Mouse (Mus musculus) stomach, embryonic 14.5 days (tissue): ENCODE data around the gene Cript. TPM values are rescaled to one million over a fixed set of nuclear protein-coding genes. Genes with fewer than 3 reads are reported as not detected.
A peak's percentile ranks its signal among the peaks of the same experiment; 100 is the strongest.

Source experiments
- ATAC-seq: fragments of 200-750 bp; cut with Nextera tagmentation; 2 replicates; pipeline ENCODE4 v1.8.0; 2017; ENCODE audit warnings: low read depth, moderate TSS enrichment; ENCODE audit not compliant: insufficient number of reproducible peaks, insufficient read depth, low FRiP score
- H3K27ac ChIP-seq: fragments of 300-500 bp; sonication (generic); 2 replicates; pipeline ENCODE4 v1.5.1; 2014; ENCODE audit warnings: mild to moderate bottlenecking, low read length, moderate library complexity, mixed read lengths
- H3K27me3 ChIP-seq: fragments of 300-500 bp; sonication (generic); 2 replicates; pipeline ENCODE4 v1.6.1; 2014; ENCODE audit warnings: low read length, control low read depth, mixed read lengths; ENCODE audit not compliant: control insufficient read depth, insufficient read depth
- H3K36me3 ChIP-seq: fragments of 300-500 bp; sonication (generic); 2 replicates; pipeline ENCODE4 v1.6.1; 2014; ENCODE audit warnings: mild to moderate bottlenecking, control low read depth, low read length, moderate library complexity, mixed read lengths; ENCODE audit not compliant: control insufficient read depth, insufficient read depth
- H3K4me1 ChIP-seq: fragments of 300-500 bp; sonication (generic); 2 replicates; pipeline ENCODE4 v1.6.1; 2014; ENCODE audit warnings: low read length, control low read depth, mixed read lengths; ENCODE audit not compliant: control insufficient read depth, insufficient read depth
- H3K4me2 ChIP-seq: fragments of 300-500 bp; sonication (generic); replicated peaks from 2 replicates; pipeline ENCODE4 v1.6.1; 2014; ENCODE audit warnings: low read depth, low read length, control low read depth
- H3K4me3 ChIP-seq: fragments of 300-500 bp; sonication (generic); 2 replicates; pipeline ENCODE4 v1.5.1; 2014; ENCODE audit warnings: low read depth, low read length, control low read depth
- H3K9ac ChIP-seq: fragments of 300-500 bp; sonication (generic); replicated peaks from 2 replicates; pipeline ENCODE4 v1.6.1; 2014; ENCODE audit warnings: low read depth, mild to moderate bottlenecking, control low read depth, low read length, moderate library complexity, mixed read lengths
- H3K9me3 ChIP-seq: fragments of 300-500 bp; sonication (generic); 2 replicates; pipeline ENCODE4 v1.6.1; 2016; ENCODE audit warnings: low read depth, low read length, control low read depth; ENCODE audit not compliant: control insufficient read depth
- WGBS: fragments of 180-500 bp; shearing (Covaris S2); extraction: QIAGEN DNeasy Blood & Tissue Kit; methylation state at CpG from one replicate; pipeline ENCODE4 v1.1.7; 2014; 5-methylcytosine and 5-hydroxymethylcytosine counted together
- polyA plus RNA-seq: library from polyadenylated mRNA; unstranded; fragments of >200 nt; fragmentation: Nextera tagmentation; extraction: Ambion mirVana; gene quantifications from 2 replicates; pipeline ENCODE4 v1.2.1, GENCODE M21; 2014

Gene Cript
- polyA plus RNA-seq, 1 experiment from 2014 or later: 142 TPM

DNA sequence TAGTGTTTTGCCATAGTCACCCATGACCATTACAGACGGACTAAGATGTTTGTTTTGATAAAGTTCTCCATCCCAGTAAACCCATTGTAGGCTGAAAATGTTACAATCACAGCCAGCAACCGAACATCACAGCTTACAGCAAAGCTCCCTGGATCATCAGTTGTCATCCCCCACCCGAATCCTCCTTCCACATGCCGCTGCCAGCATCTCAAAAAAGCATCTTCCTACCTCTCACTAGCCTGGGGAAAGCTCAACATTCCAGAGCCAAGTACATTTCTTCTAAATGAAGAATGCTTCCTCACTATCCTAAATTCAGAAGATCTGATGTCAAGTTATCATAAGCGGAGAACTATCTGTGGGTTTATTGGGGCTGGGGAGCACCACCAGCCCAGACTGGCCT, 13.1 kb downstream of the Cript start:
- WGBS: 85% methylated on average over 5 of the region's 5 CpGs
- H3K4me1 ChIP-seq: no peaks in the 10 kb centered on the region
- H3K36me3 ChIP-seq: peaks cover 10% of the 10 kb centered on the region
- no peaks in the 10 kb centered on the region for H3K27me3 ChIP-seq
- H3K9me3 ChIP-seq: no peaks in the 10 kb centered on the region
- H3K27ac ChIP-seq: no peak overlapping the region
- H3K9ac ChIP-seq: no peak overlapping the region
- no peak for ATAC-seq
- H3K4me2 ChIP-seq: no peak overlapping the region
- no peak overlapping the region for H3K4me3 ChIP-seq

DNA sequence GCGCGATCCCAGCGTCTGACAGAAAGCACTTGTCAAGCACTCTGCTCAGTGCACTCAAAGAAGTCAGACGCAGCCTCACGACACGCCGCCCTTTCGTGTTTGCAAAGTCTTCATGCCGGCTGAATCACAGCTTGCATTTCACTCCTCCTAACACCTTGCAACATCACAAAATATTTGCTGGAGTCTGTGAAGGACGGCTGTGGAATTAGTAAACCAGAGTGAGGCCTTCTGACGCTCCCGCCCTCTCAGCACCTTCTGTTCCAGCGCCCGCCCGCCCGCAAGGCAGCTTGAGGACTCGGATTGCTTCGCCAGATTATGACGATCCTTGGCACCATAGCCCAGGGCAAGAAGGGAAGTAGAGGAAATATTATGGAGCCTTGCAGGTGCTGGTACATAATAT, 16.4 kb downstream of the Cript start:
- H3K4me1 ChIP-seq: no peaks in the 10 kb centered on the region
- ATAC-seq: no peak
- no peak overlapping the region for H3K4me3 ChIP-seq
- H3K9ac ChIP-seq: no peak overlapping the region
- H3K36me3 ChIP-seq: peaks cover 2% of the 10 kb centered on the region; the same call in 1 of the 2 replicates
- no peak overlapping the region for H3K27ac ChIP-seq
- whole genome bisulfite sequencing: 59% methylated on average over 19 of the region's 19 CpGs
- H3K27me3 ChIP-seq: no peaks in the 10 kb centered on the region
- H3K4me2 ChIP-seq: no peak overlapping the region
- no peaks in the 10 kb centered on the region for H3K9me3 ChIP-seq

DNA sequence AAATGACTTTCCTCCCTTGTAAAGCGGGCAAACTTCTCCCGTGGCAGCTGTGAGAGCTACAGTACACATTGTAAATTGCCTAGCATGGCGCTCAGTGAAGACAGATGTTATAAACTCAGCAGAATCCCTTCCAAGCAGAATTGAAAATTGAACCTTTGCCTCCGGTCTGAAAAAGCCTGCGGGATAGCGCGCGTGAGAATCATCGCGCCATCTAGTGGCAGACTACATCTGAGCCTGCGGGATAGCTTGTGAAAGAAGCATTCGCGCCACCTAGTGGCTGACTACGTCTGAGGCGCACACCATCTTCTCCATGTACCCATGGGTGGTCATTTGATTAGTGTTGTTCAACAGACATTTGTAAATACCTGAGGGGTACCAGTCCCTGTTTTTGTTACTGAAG, 19.0 kb downstream of the Cript start:
- Histone ChIP-seq H3K4me3 (no peak overlapping the region), H3K9ac (no peak overlapping the region), H3K36me3 (no peaks in the 10 kb centered on the region), H3K4me1 (no peaks in the 10 kb centered on the region), H3K9me3 (no peaks in the 10 kb centered on the region), H3K27ac (no peak overlapping the region), H3K4me2 (no peak overlapping the region), H3K27me3 (no peaks in the 10 kb centered on the region)
- 1% methylated on average over 15 of the region's 15 CpGs for WGBS
- peak; percentile 56; the same call in 1 of the 2 replicates for ATAC-seq

DNA sequence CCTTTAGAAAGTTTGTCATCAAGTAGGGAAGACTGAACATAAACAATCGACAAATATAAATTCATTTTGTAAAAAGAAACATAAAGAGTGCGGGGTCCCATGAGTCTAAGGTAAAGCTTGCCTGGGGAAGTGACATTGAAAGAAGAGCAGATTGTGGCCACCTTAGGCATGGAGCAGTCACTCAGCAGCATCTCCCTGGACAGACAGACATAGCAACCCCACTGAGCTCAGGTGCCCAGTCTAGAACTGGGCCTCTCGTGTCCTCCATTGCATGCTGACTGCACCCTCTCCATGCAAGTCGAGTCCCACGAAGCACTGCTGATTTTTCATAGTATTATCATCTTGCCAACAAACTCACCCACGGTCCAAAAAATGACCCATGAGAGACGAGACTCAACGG, 19.4 kb downstream of the Cript start:
- no peak for ATAC-seq
- Histone ChIP-seq H3K27ac (no peak overlapping the region), H3K4me1 (no peaks in the 10 kb centered on the region), H3K36me3 (no peaks in the 10 kb centered on the region), H3K4me2 (no peak overlapping the region), H3K9me3 (no peaks in the 10 kb centered on the region), H3K27me3 (no peaks in the 10 kb centered on the region), H3K9ac (no peak overlapping the region), H3K4me3 (no peak overlapping the region)
- WGBS: 84% methylated on average over 8 of the region's 8 CpGs

DNA sequence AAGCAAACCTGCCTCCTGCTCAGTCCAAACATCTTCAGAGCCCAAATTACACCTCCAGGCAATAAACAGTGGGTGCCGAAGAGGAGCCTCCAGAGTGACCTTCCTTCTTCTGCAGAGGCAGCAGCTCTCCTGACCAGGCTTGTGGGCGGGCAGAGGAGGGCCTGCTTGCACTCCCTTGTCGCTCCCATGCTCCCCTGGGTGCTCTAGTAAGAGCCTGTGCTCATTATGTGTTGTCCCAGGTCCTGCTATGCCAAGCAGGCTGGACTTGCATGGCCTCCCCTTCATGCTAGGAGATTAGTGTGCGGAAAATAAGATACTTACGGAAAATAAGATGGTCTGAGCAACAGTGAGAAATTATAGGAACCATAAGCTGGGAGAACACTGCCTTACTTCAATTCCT, 24.3 kb downstream of the Cript start:
- Histone ChIP-seq H3K4me3 (no peak overlapping the region), H3K9ac (no peak overlapping the region), H3K4me2 (no peak overlapping the region), H3K36me3 (no peaks in the 10 kb centered on the region), H3K4me1 (no peaks in the 10 kb centered on the region), H3K27me3 (no peaks in the 10 kb centered on the region), H3K27ac (no peak overlapping the region), H3K9me3 (no peaks in the 10 kb centered on the region)
- 63% methylated on average over 5 of the region's 5 CpGs for WGBS
- ATAC-seq: no peak

DNA sequence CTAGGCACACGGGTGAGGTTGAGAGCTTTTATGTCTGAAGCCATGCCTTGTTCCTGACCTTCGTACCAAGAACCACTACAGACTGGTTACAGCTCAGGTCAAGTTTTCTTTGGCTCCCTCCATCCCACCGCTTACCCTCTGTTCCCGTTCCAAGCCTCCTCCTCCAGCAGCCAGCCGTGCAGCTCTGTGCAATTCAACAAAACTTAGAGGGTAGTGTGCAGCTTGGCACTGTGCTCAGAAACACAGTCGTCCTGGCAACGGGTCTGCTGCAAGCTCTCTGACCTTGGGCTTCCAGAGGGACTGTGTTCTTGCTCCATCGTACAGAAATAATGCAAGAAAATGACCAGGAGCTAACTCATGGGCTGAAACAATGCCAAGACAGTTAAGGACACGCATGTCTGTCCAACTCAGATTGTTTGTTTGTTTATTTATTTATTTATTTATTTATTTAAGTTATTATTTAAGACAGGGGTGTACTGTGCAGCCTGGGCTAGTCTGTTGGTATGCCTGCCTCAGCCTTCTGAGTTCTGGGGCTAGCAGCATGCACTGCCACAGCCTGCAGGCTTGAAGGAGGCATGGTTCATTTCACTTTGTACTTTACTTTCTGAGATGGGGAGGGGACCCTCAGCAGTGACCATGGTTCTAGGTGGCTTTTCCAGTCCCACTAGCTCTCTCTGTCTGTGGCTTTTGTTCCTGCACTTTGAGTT, 25.3 kb downstream of the Cript start:
- Histone ChIP-seq H3K4me2 (no peak overlapping the region), H3K4me3 (no peak overlapping the region), H3K9me3 (no peaks in the 10 kb centered on the region), H3K27ac (no peak overlapping the region), H3K9ac (no peak overlapping the region), H3K4me1 (peaks cover 5% of the 10 kb centered on the region; the same call in 1 of the 2 replicates), H3K27me3 (no peaks in the 10 kb centered on the region), H3K36me3 (no peaks in the 10 kb centered on the region)
- whole genome bisulfite sequencing: 64% methylated on average over 9 of the region's 9 CpGs
- ATAC-seq: no peak

DNA sequence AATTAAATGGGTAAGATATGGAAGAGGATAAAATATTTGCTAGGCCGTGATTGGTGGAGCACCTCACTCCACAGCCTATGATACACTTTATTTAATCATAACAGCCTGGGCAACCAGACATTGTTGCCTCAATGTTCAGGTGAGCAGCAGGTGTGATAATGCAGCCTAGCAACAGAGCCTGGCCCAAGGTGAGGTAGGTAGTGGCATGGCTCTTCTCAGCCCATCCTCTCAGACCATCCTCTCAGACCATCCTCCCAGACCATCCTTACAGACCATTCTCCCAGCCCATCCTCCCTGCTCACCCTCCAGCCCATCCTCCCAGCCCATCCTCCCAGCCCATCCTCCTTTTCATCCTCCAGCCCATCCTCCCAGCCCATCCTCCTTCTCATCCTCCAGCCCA, 26.3 kb downstream of the Cript start:
- no peak for ATAC-seq
- Histone ChIP-seq H3K4me2 (no peak overlapping the region), H3K4me1 (peaks cover 5% of the 10 kb centered on the region; the same call in 1 of the 2 replicates), H3K27me3 (no peaks in the 10 kb centered on the region), H3K4me3 (no peak overlapping the region), H3K9me3 (no peaks in the 10 kb centered on the region), H3K27ac (no peak overlapping the region), H3K9ac (no peak overlapping the region), H3K36me3 (no peaks in the 10 kb centered on the region)
- WGBS: 86% methylated on average over 1 of the region's 1 CpGs

DNA sequence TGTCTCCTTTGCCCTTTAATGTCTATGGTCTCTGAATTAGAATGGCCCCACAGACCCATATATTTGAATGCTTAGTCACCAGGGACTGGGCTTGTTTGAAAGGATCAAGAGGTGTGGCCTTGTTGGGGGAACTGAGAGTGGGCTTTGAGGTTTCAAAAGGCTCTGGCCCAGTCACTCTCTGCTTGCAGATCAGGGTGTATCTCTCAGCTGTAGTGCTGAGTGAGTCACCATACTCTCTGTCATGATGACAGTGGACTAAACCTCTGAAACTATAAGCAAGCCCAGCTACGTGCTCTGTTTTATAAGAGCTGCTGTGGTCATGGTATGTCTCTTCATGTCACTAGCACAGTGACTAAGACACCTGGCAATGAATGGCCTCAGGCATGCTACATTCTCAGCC, 27.1 kb downstream of the Cript start:
- H3K27me3 ChIP-seq: no peaks in the 10 kb centered on the region
- H3K4me2 ChIP-seq: no peak overlapping the region
- H3K4me3 ChIP-seq: no peak overlapping the region
- H3K4me1 ChIP-seq: peaks cover 5% of the 10 kb centered on the region; the same call in 1 of the 2 replicates
- H3K9ac ChIP-seq: no peak overlapping the region
- no peak overlapping the region for H3K27ac ChIP-seq
- 61% methylated on average over 1 of the region's 1 CpGs for WGBS
- H3K36me3 ChIP-seq: no peaks in the 10 kb centered on the region
- H3K9me3 ChIP-seq: no peaks in the 10 kb centered on the region
- no peak for ATAC-seq

DNA sequence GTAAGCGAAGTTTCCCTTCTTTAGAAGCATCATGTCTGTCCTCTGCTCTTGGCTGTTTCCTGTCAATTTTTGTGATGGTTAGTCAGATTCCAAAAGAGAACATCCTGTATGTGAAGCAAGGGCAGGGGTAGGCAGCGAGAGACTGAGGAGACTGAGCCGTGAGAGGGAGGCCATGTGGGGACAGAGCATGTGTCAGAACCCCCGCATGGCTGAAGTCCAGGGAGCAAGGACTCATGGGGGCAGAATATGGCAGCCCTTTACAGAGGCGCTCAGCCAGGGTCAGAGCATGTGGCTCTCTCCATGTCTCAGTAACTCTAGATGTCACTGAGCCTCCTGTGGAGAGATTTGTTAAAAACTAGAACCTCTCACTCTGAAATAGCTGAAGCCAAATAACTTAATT, 28.6 kb downstream of the Cript start:
- Histone ChIP-seq H3K9me3 (no peaks in the 10 kb centered on the region), H3K27ac (no peak overlapping the region), H3K36me3 (no peaks in the 10 kb centered on the region), H3K4me1 (peaks cover 5% of the 10 kb centered on the region; the same call in 1 of the 2 replicates), H3K4me2 (no peak overlapping the region), H3K4me3 (no peak overlapping the region), H3K27me3 (no peaks in the 10 kb centered on the region), H3K9ac (no peak overlapping the region)
- ATAC-seq: no peak
- WGBS: 78% methylated on average over 5 of the region's 5 CpGs
